ENCODE assay signal across 17 mouse cellular contexts in the genomic region with DNA sequence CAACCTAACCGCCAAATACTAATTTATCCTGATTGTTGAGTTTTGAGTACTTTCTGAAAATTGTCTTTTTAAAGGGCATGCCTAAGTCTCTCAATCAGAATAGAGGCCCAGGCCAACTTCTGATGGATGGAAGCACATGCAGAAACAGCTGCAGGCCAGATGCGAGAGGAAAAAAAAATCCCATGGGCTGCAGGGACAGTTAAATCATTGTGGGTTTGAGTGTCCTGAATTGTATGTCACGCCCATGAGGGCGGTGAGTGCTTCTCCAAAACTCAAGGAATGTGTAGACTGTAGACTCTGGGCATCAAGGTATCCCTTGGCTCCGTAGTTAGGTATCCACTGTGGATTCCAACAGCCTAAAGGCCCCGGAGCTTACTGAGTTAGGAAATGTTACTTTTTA. TPM values are rescaled to one million over a fixed set of nuclear protein-coding genes. Genes with fewer than 3 reads are reported as not detected.
A peak's percentile ranks its signal among the peaks of the same experiment; 100 is the strongest.
DNase-seq lines count a peak whose midpoint lies in the region.
"Had no signal": no experiment of that assay in that cellular context is flagged by ENCODE, and none has a peak within 500 bp of the region (broad histone marks: within the 10 kb centered on the region; RNA-seq: fewer than 3 reads in every experiment).

No protein-coding gene starts in this region.

- H3K27me3 ChIP-seq in limb, embryonic 10.5 days (ENCODE audit: low read depth, poor library complexity, severe bottlenecking), result 0 out of 2 replicates have a peak, but pooled peaks cover 4% of the 10 kb centered on the region
- H3K27me3 ChIP-seq: heart, embryonic 15.5 days; hindbrain, embryonic 15.5 days; Patski had no signal

- WGBS in limb, embryonic 10.5 days, result 70% methylated on average over 6 of the region's 6 CpGs

- H3K4me1 ChIP-seq in limb, embryonic 10.5 days, result peaks cover 26% of the 10 kb centered on the region

- H3K9me3 ChIP-seq in limb, embryonic 10.5 days (replicated peaks), result no peaks in the 10 kb centered on the region
- H3K9me3 ChIP-seq: heart, embryonic 15.5 days; hindbrain, embryonic 15.5 days; liver, embryonic 13.5 days had no signal

- no peak overlapping the region for H3K27ac ChIP-seq in limb, embryonic 10.5 days
- H3K27ac ChIP-seq: heart, embryonic 15.5 days; hindbrain, embryonic 15.5 days; liver, embryonic 13.5 days had no signal

- H3K36me3 ChIP-seq in limb, embryonic 10.5 days, result no peaks in the 10 kb centered on the region
- H3K36me3 ChIP-seq: heart, embryonic 15.5 days; hindbrain, embryonic 15.5 days; liver, embryonic 13.5 days had no signal

- no peak overlapping the region for H3K4me3 ChIP-seq in limb, embryonic 10.5 days
- H3K4me3 ChIP-seq: heart, embryonic 15.5 days; hindbrain, embryonic 15.5 days; liver, embryonic 13.5 days had no signal

- peak; percentile 50 for DNase-seq in gastrocnemius, adult 18-20 months (ENCODE audit: low spot score)
- DNase-seq in gastrocnemius, postnatal 10 days, result no peak
- DNase-seq in 3T3-L1 (ENCODE audit: low read depth, low spot score), result peak; percentile 50
- peak; percentile 43 for DNase-seq in forelimb bud, embryonic 11.5 days (ENCODE audit: low read depth, low spot score)
- DNase-seq in limb, embryonic 10.5 days (ENCODE audit: low spot score), result peak; percentile 58
- DNase-seq in thymus, adult 18-20 months, result no peak
- no peak for DNase-seq in right cerebral cortex, adult 2 months (ENCODE audit: low spot score in 2 of 2)
- no peak for DNase-seq in adrenal gland, postnatal 14 days
- DNase-seq: cerebellum, adult 2 months; kidney, adult 11 months; kidney, postnatal 36 days; liver, embryonic 13.5 days; lung, postnatal 10 days; right cerebral cortex, postnatal 14 days had no signal

RNA-seq across cellular contexts. Expression of a gene that starts 26.8 kb away (rescaled TPM):
- total RNA-seq in gastrocnemius, adult 18-20 months (2021), result 1 to 10 TPM; 3.2 to 4.0 TPM
- 1 to 10 TPM; 3.3 to 5.0 TPM for total RNA-seq in gastrocnemius, postnatal 10 days (2021)
- polyA plus RNA-seq in limb, embryonic 10.5 days (2016; fragmentation: Nextera tagmentation; extraction: Ambion mirVana), result 2.8 TPM in 2 replicates
- total RNA-seq in adrenal gland, postnatal 14 days (2021), result 6.5 and 8.7 TPM in 2 replicates

Comparison
In these comparisons a context has a peak if more than half of its experiments do, and no peak if none do; other contexts are left out.
1. DNase-seq: peak in gastrocnemius, adult 18-20 months (single experiment), 3T3-L1 (single experiment), forelimb bud, embryonic 11.5 days (single experiment) and limb, embryonic 10.5 days (single experiment); none in gastrocnemius, postnatal 10 days (single experiment), thymus, adult 18-20 months (0 of 2), right cerebral cortex, adult 2 months (0 of 2) and adrenal gland, postnatal 14 days (single experiment).